Mouse (Mus musculus) embryo, embryonic 11.5 days (tissue): ENCODE data around the gene Etv5.

ENCODE experiments used
- DNase-seq: peaks from one replicate; pipeline ENCODE4 v3.0.0-alpha.2; 2012; ENCODE audit warnings: low read depth, low spot score

Gene Etv5

DNA sequence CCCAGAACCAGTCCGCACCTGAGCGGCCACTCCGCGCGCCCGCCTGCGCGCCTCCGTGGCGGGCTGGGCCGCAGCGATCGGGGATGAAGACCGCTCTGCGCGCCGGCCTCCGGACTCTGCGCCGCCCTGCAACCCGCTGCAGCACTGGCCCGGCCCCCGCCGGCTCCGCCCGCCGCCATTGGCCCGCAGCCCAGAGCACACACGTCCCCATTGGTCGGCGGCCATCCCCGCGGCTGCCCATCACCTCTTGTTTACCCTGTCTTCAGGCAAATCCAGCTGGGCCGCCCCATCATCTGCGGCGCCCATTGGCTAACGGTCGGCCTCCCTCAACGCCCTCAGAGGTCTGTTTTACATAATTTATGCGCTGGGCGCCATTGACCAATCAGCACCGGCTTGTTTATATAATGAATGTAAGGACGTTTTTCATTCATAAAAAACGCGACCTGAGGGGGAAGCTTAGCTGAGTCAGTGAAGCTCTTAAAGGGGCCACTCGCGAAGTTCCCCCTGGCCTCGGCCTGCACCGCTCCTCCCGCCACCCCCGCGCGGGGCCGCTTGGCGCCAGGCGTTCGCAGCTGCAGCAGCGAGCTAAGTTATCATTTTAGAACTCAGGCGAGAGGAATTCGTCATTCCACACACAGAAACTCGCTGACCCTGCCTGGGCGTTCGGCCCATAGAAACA lies at the start of gene Etv5:
TSS of gene Etv5 (minus strand) at position 221 of the 679 bp plus-strand sequence.
- peak; percentile 96 for DNase-seq

DNA sequence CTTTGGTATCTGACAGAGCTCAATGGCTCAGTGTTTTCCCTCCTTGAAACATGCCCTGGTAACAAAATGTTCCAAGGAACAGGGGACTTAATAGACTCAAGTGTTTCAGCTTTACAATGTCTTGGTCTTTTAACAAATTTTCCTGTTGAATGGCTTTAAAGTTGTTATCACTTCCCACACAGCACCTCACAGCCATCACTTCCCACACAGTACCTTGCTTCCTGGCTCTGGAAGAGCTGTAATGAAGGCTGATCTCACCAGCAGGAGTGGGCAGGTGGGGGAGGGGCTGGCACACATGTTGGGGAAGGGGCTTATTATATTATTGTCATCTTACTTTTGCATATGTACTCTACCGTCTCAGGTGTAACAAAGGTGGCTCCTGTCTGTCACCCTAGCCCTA lies 44.4 kb upstream of the Etv5 start:
- no peak for DNase-seq

DNA sequence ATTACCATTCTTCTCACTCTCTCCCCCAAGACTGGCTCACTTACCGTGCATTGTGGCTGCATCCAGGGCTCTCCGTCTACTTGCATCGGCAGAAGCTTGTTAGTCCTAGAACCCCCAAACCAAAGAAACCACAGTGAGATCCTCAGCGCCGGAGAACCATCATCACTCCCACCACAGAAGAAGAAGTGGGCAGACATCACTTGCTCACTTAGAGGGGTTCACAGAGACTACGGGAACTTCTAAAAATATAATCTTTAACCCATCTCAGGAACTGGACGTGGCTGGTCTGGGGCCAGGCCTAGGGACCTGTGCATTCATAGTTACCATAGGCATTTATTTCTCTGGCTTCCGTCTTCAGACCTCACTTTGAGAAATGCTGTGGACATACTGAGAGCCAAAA lies 39.8 kb upstream of the Etv5 start:
- DNase-seq, result no peak

DNA sequence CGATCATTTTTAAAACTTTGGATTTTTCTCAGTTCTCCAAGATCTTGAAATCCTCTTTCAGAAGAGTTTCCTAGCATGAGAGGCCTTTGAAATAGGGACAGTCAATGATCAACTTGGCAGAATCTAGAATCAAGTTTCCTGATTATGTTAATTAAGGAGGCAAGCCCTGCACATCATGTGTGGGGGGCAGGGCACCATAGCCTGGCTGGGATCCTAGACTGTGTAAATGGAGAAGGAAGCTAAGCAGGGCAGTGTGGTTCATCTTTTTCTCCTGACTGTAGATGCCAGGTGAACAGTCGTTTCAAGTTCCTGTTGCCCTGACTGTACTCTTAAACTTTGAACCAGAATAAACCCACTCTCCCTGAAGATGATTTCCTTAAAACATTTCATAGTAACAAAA lies 32.2 kb upstream of the Etv5 start:
- no peak for DNase-seq

DNA sequence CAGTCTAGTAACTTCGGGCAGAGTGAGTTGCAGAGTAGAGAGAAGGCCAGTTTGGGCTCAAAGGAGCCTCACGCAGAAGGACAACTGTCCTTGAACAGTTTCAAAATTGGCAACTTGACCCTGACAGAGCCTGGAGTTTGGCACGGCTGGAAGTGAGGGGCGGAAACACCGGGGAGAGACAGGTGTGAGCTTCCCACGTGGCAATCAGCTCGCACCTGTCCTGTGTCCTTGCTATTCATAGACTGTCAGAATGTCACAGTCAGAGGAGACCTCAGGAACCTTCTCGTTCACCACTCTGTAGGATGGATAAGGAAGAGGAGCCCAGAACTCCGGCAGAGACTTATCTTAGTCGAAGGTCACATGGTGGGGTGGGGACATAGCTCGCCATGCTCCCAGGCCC lies 29.9 kb upstream of the Etv5 start:
- no peak for DNase-seq

DNA sequence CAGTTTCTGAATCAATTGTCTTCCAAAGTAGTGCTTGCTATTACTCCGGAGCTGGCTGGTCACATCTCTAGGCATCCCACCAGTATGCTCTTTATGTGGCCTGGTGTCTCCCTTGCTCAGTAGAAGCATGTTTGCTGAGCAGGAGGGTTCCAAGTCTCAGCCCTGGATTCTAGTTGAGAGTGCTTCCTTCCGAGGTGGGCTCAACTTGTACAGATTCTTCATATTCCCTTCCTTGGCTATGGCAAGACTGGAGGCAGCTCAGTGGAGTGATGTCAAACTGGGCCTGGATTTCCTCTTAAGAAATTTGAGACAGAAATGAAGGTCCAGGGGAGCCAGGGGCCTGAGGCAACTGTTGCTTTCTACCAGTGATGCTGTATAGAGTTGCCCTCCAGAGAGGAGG lies 27.6 kb upstream of the Etv5 start:
- DNase-seq, result no peak

DNA sequence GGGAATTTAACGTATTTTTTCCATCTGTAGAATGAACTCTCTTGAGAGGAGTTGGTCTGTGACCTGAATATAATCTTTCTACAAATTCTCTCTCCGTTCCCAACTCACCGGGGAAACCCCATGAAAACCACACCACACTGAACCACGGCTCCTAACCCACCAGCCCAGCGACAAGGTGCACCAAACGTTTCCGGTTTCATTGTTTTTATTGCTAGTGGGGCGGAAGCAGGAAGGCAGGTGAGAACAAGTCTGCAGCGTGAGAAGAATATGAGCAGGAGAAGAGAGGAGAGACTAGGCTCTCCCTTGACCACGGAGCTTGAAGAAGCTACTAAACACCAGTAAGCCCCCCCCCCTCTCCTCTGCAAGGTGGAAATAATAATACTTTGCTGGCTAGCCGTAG lies 26.9 kb upstream of the Etv5 start:
- DNase-seq, result no peak

DNA sequence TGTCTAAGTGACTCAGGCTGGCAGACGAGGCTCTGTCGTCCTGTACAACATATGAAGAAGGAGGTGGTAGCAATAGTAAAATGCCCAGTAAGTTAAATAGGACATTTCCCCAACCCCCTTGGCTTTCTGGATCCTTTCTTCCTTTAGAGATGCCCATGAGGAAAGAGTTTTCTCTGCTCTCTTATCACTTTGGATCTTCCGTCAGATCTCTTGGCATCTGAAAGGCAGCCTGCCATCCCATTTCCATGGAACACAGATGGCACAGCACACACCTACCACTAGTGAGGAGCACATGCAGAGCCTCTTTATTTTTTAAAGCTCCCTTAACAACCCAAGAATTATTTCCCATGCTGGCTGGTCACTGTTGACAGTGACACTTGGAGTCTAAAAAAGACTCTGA lies 22.7 kb upstream of the Etv5 start:
- no peak for DNase-seq

DNA sequence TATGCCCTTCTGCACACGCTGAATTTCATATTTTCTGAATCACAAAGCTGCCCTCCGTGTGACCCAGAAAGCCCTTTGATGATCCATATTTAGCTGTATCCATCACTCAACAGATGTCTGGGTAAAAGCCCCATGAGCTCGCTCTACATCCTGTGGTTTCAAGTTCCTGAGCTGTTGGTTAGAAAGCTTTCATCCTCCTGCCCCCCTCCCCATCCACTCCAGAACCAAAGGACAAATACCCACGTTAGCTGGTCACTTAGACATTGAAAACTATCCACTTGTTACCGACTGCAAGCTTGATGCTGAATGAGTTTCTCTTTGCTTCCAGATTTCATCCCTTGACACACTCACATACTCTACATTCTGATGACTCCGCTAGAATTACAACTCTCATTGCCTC lies 22.2 kb upstream of the Etv5 start:
- DNase-seq, result no peak

DNA sequence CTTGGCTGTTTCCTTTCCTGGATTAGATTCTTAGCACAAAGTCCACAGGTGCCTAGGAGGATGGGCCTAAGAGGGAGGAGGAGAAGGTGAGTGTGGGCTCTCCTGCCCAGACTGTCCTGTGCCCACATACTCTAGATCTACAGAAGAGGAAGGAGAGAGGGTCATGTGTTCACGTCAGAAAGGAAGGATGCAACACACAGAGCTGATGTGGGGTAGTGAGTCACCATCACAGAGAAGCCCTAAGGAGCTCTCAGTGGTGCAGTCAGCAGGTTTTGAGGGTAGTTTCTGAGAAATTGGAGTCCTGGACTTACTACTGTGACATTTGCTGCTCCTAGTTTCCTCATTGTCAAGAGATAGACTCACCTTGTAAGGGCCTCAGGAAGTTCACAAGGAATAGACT lies 21.4 kb upstream of the Etv5 start:
- DNase-seq, result no peak

DNA sequence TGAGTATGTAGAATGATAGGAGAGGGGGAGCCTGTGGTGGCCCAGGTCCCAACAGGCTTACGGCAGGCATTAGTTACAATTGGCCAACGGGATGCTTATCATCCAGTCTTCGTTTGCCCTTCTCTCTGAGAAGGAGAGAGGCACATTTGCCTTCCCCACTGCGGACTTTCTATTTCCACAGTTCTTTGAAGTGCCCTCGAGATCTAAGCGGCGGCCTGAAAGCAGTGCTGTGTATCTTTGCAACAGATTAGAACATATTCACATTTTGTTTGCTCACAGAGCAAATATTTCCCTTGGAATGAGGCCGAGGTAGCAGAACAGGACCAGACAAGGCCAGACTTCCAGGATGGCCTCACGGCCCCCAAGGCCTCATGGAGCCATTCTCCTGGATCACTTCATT lies 12.6 kb upstream of the Etv5 start:
- no peak for DNase-seq

DNA sequence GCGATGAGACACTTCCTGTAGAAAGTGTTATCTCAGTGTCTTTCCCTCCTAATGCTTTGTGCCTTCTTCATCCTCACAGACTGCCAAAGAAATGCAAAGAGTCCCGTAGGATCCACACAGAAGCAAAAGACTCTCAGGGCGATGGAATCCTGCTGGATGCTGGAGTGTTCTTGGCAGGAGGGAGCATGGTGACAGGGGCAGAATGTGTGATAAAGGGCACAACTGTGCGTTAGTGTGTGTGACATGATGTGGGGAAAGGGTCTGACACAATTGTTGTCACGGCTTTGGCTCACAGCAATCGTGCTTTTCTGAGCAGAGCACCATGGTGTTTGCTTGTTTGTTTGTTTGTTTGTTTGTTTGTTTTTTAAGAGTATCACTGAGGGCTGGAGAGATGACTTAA lies 8.6 kb upstream of the Etv5 start:
- DNase-seq, result no peak

DNA sequence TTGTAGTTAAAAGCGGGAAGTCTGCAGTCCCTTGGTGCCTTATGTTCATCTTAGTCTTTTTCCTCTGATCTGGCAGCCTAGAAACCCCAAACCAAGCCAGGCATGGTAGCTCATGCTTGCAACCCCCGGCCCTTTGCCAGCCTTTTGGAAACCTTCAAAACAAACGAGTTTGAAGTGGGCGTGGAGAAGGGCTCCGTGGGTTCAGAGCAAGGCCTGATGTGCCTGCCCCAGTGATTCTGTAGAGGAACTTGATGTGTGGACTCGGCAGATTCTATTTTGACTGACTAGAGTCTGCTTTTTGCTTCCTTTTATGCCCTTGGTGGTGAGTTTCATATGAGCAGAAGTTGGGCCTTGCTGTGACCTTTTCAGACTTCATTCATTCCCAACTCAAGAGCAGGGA lies 5.3 kb upstream of the Etv5 start:
- no peak for DNase-seq

DNA sequence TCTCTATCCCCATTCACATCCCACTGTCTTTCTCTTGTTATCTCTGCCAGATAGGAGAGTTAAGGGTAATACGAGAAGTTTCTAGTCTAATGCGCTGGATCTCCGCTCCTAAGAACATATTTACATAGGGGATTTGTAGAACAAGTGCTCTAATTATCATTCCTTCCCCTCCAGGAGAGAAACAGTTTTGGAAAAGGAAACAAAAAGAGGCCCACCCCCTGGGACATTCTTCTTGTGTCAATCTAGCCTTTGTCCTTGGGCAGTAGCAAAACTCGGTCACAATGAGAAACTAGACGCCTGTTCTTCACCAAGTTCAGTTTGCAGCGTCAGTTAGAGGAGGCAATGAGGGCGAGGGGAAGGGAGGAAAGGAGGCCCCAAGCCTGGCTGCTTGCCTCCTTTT lies 2.7 kb upstream of the Etv5 start:
- DNase-seq, result no peak

DNA sequence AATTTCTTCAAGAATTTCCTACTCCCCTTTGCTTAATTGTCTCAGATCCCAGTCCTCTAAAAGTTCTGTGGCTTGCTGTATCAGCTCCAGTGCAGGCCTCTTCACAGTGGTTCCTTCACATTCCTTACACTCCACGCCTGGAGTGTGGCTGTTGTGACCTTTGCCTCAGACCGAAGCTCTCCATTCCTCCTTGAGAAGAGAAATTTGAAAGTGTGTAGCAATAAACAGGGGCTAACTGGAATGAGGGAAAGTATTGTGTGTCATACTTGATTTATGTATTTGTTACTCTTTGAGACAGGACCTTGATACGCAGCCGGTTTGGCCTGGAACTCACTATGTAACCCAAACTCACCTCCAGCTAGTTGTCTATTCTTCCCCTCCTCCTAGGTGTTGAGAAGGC lies 1.8 kb upstream of the Etv5 start:
- no peak for DNase-seq

DNA sequence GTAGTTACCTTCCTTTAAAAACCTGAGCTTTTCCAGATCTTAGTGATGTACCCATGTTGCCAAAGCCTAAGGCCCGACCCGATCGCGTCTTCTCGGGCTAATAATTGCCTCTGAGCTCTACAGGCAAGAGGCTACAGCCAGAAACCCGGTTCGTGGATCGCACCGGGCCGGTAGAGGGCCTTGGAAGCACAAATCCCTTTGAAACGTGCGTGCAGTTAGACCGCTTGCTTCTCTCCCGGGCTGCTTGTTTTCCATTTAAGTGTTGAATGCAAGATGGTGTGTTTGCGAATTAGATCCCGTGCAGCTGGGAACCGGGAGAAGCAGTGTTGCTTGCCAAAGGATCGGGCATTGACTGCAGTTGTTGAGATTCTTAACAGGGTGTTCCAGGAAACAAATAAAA lies 750 bp upstream of the Etv5 start:
- DNase-seq, result peak; percentile 41

DNA sequence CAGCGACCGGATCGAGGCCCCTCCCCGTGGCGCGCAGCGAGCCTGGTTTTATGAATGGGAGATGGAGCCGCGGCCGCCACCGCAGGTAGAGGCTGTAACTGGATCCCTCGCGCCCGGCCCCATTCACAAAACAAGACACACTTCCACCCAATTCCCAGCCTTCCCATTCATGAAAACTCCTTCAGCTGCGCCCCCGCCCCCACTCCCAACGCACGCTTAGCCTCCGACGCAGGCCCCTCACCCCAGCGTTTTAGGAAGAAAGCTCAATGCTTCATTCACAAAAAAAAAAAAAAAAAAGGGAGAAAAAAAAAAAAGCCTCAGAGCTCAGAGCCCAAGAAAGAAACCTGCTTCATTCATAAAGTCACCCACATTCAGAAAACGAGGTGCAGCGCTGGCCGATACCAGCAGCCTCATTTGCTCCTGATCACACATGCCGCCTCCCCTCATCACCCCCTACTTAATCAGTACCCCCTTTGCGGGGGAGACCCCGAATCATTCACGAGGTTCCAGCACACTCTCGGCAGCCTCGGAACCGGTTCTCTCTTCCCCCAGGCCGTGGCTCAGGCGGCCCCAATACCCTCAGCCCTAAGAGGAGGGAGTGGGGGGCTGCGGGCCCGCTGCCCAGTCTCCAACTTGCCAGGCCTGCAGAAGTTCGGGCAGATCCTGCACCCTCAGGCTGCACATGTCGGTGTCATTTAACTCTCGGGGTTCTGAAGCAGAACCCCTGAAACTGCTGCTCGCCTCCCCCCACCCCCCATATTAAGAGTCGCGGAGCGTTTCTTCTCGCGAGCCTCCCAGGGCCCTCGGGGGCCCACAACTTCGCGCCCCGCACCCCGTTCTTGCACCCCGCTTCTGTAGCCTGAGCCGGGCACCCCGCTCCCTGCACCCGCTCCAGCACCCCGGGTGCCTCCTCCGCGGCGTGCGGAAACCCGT lies 812 bp downstream of the Etv5 start:
- peak; percentile 74 for DNase-seq

DNA sequence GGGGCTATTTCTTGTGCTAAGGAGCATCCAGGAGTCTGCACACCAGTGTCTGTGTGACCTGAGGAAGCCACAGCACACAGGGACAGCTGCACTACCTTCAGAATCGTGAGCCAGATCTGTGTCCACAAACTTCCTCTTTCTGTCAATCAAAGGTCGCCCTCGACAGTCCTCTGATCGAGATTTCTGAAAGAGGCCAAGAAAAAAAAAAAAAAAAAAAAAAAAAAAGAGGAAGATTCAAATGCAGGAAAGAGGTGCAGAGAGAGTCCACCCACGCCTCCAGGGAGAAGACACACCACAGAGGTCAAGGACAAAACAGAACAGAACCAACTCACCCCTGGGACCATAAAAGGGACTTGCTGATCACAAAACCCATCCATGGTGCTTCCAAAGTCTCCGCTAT lies 3.4 kb downstream of the Etv5 start:
- DNase-seq, result no peak

DNA sequence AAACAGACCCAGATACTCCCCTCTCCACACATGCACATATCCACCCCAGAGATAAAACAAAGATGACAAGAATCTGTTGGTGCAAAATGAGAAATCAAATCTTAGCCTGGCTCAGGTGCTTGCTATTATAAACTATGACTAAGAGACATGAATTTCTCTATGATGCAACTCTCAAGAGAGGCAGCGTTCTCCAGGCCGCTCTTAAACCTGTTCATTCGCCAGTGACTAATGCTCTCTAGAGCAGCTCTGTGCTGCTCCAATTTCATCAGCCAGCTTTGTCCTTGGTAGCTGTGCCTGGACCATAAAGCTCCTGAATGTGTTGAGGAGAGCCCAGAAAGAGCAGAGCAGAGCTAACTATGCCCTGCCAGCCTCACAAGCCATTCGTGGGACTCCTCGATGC lies 5.0 kb downstream of the Etv5 start:
- DNase-seq, result no peak

DNA sequence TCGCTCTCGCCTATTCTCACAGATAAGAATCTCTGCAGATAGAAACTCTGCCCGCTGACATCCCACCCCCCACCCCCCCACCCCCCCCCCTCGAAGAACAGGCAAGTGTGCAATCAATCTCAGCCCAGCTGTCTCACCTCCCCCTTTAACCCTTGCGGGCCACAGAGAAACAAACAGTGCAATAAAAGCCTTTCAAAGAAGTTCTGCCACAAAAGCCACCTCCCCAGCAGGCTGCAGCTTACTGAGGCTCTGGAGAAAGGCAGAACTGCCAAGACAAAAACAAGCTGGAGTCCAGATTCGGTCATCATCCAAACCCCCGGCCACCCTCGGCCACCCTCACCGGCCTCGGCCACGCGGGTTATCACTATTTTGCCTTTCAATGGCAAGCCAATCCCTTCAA lies 5.6 kb downstream of the Etv5 start:
- no peak for DNase-seq

DNA sequence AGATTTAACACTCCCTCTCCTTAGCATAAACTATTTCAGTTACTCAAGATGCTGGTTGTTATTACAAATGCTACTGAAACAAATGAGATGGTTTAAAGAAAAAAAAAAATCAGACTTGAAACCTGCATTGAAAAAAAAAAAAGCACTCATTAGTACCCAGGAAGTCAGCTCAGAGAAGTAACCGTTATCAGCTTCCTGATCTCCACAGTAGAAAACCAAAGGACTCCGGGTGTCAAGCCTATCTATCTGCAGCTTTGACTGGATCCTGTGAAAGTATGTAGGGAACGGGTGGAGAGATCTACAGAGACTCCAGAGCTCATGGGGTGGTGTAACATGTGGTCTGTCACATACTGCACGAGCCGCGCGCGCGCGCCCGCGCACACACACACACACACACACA lies 7.7 kb downstream of the Etv5 start:
- no peak for DNase-seq

DNA sequence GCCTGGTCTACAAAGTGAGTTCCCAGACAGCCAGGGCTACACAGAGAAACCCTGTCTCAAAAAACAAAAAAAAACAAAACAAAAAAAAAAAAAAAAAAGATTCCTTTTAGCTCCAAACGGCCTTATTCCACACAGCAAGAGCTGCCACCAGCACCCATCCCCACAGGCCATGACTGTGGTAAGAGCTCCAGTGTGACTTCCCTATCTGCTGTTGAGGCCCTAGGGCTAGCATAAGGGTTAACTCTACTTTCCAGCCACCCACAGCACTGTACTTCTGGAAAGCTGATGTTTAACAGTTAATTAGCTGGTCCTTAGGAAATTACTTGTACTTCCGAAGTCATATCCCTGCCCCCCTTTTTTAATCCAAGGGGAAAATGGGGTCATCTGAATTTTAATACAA lies 8.2 kb downstream of the Etv5 start:
- no peak for DNase-seq

DNA sequence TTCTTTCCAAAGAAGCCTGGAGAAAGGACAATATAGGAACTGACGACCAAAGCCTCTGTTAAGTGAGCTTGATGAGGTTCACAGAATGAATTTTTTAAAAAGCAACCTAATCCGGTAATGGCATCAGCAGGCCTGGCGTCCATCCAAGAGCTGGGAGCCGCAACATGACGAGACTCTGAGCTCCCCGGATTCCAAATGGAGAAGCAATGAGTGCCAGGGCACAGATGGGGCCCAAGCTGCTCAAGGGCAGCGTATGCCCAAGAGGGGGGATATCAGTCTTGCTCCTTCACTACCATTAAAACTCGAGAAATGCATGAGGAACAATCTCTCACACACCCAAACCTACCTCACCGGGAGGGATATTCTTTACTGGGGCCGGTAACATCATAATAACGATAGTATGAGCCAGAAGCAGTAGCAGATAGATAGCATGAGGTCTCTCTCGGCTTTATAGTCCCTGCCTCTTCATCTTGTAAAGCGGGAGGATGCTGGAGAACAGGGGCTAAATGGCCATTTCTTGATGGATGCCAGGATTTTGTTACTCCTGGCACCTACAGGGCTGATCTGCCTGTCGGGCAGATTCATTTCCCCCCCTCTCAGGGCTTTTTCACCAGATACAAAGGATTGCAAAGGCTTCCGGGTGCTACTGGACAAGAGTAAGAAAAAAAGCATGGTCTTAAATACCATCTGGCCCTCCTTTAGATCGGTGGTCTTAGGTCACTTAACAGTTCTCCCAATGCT lies 9.1 kb downstream of the Etv5 start:
- no peak for DNase-seq
